Mouse (Mus musculus) left cerebral cortex, adult 8-10 months (tissue): ENCODE results near the gene Nsf. TPM values are rescaled to one million over a fixed set of nuclear protein-coding genes. Genes with fewer than 3 reads are reported as not detected.
"Not testable (repeated sequence)": the region's sequence is repeated elsewhere in the genome, so short reads cannot be mapped to it uniquely, and the experiment has no call there.

Experiments used
- DNase-seq, 2 experiments: peaks; one replicate each; pipeline ENCODE4 v3.0.0; 2022; ENCODE audit warnings: low spot score in 2 of 2
- total RNA-seq, 4 experiments: library from RNA; stranded (reverse); gene quantifications; 2 replicates each; pipeline ENCODE4 v1.2.4; 2022

Nsf gene
- 100 to 1,000 TPM; 917 to 958 (median 948) TPM for total RNA-seq

- DNase-seq = peak; percentile 71 to 74
Observed at GRCm38 (mm10) chr11:103953896-103954292, at the start of gene Nsf. Nsf (minus strand) TSS chr11:103954056.

GRCm38 (mm10) chr11:104003397-104003796, 49.5 kb upstream of the Nsf start:
- peak in 1 of 2 experiments; percentile 62 for DNase-seq

- DNase-seq = no peak
Observed at GRCm38 (mm10) chr11:104002191-104002590, 48.3 kb upstream of the Nsf start.

GRCm38 (mm10) chr11:104001395-104001955, 47.6 kb upstream of the Nsf start:
- DNase-seq = no peak

- no peak for DNase-seq
Observed at GRCm38 (mm10) chr11:104000667-104001394, 47.0 kb upstream of the Nsf start.

- no peak for DNase-seq
Observed at GRCm38 (mm10) chr11:103998737-103999136, 44.9 kb upstream of the Nsf start.

GRCm38 (mm10) chr11:103997385-103997784, 43.5 kb upstream of the Nsf start:
- peak; percentile 51 to 69 for DNase-seq

- DNase-seq = no peak
Observed at GRCm38 (mm10) chr11:103992638-103993037, 38.8 kb upstream of the Nsf start.

- not testable (repeated sequence) for DNase-seq
Observed at GRCm38 (mm10) chr11:103990049-103990557, 36.2 kb upstream of the Nsf start.

GRCm38 (mm10) chr11:103987423-103987822, 33.6 kb upstream of the Nsf start:
- DNase-seq = peak; percentile 45 to 53

- DNase-seq = no peak
Observed at GRCm38 (mm10) chr11:103984067-103984466, 30.2 kb upstream of the Nsf start.

GRCm38 (mm10) chr11:103981826-103982225, 28.0 kb upstream of the Nsf start:
- DNase-seq = peak in 1 of 2 experiments; percentile 62

GRCm38 (mm10) chr11:103979381-103979780, 25.5 kb upstream of the Nsf start:
- DNase-seq = no peak

- no peak for DNase-seq
Observed at GRCm38 (mm10) chr11:103970876-103971275, 17.0 kb upstream of the Nsf start.

GRCm38 (mm10) chr11:103969278-103969677, 15.4 kb upstream of the Nsf start:
- DNase-seq = no peak

GRCm38 (mm10) chr11:103967106-103967735, 13.4 kb upstream of the Nsf start:
- no peak for DNase-seq

GRCm38 (mm10) chr11:103956866-103957265, 3.0 kb upstream of the Nsf start:
- no peak for DNase-seq

GRCm38 (mm10) chr11:103953032-103953895, 592 bp downstream of the Nsf start:
- no peak for DNase-seq

- DNase-seq = no peak
Observed at GRCm38 (mm10) chr11:103952635-103953031, 1.2 kb downstream of the Nsf start.

- no peak for DNase-seq
Observed at GRCm38 (mm10) chr11:103951106-103951505, 2.8 kb downstream of the Nsf start.

GRCm38 (mm10) chr11:103948952-103949351, 4.9 kb downstream of the Nsf start:
- DNase-seq = no peak
